Mouse (Mus musculus) limb, embryonic 15.5 days (tissue): ENCODE measurements around the gene Cfap97. TPM values are rescaled to one million over a fixed set of nuclear protein-coding genes. Genes with fewer than 3 reads are reported as not detected.

Experiments
- ATAC-seq: fragments of 200-750 bp; cut with Nextera tagmentation; 2 replicates; pipeline ENCODE4 v1.8.0; 2017; ENCODE audit warnings: low read depth, moderate TSS enrichment; ENCODE audit not compliant: insufficient number of reproducible peaks, low FRiP score, low TSS enrichment
- H3K27ac ChIP-seq: fragments of 300-500 bp; sonication (generic); 2 replicates; pipeline ENCODE4 v1.5.1; 2015; ENCODE audit warnings: moderate library complexity, mild to moderate bottlenecking, inconsistent platforms
- H3K27me3 ChIP-seq: fragments of 300-500 bp; sonication (generic); 2 replicates; pipeline ENCODE4 v1.6.1; 2015; ENCODE audit warnings: inconsistent platforms
- H3K36me3 ChIP-seq: fragments of 300-500 bp; sonication (generic); 2 replicates; pipeline ENCODE4 v1.6.1; 2015; ENCODE audit warnings: inconsistent platforms
- H3K4me1 ChIP-seq: fragments of 300-500 bp; sonication (generic); 2 replicates; pipeline ENCODE4 v1.6.1; 2015; ENCODE audit warnings: inconsistent platforms
- H3K4me2 ChIP-seq: fragments of 300-500 bp; sonication (generic); 2 replicates; pipeline ENCODE4 v1.6.1; 2015; ENCODE audit warnings: mild to moderate bottlenecking, inconsistent platforms
- H3K4me3 ChIP-seq: fragments of 300-500 bp; sonication (generic); 2 replicates; pipeline ENCODE4 v1.5.1; 2015; ENCODE audit warnings: mild to moderate bottlenecking, inconsistent platforms
- H3K9ac ChIP-seq: fragments of 300-500 bp; sonication (generic); 2 replicates; pipeline ENCODE4 v1.6.1; 2015; ENCODE audit warnings: inconsistent platforms
- H3K9me3 ChIP-seq: fragments of 300-500 bp; sonication (generic); 2 replicates; pipeline ENCODE4 v1.6.1; 2016; ENCODE audit warnings: inconsistent platforms
- WGBS: fragments of 180-500 bp; shearing (Covaris S2); methylation state at CpG from one replicate; pipeline ENCODE4 v1.1.7; 2015; 5-methylcytosine and 5-hydroxymethylcytosine counted together
- microRNA-seq: library from miRNA; unstranded; fragments of <30 nt; microRNA quantifications from one replicate; pipeline ENCODE4, GENCODE M21; 2016
- polyA plus RNA-seq: library from polyadenylated mRNA; unstranded; fragments of >200 nt; fragmentation: Nextera tagmentation; extraction: Ambion mirVana; gene quantifications from 2 replicates; pipeline ENCODE4 v1.2.1, GENCODE M21; 2015

Gene Cfap97
- polyA plus RNA-seq, 1 experiment from 2014 or later = 27.4 TPM

DNA sequence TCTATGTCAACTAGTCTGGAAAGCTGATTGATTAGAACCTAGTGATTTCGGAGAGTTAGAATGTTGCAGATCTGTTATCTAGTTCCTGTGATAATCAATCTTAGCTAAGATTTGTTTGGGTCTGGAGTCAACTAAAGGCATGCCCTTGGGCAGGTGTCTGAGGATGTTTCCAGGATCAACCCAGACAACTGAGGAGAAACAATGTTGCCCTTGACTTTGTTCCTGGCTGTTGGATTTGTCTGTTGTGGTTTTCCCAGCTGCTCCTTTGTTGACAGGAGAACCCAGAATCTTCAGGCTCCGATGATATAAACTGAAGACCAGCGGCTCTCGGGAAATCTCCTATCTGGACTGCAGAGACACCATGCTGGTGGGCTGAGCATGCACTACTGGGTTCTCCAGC is 83.2 kb downstream of the Cfap97 start:
- Histone ChIP-seq H3K27ac (no peak overlapping the region), H3K4me2 (no peak overlapping the region), H3K4me3 (no peak overlapping the region), H3K4me1 (peaks cover 3% of the 10 kb centered on the region; the same call in 1 of the 2 replicates), H3K36me3 (no peaks in the 10 kb centered on the region), H3K27me3 (no peaks in the 10 kb centered on the region), H3K9ac (no peak overlapping the region), H3K9me3 (no peaks in the 10 kb centered on the region)
- ATAC-seq = no peak
- 84% methylated on average over 4 of the region's 4 CpGs for WGBS

- Histone ChIP-seq H3K27ac (no peak overlapping the region), H3K4me1 (peaks cover 3% of the 10 kb centered on the region; the same call in 1 of the 2 replicates), H3K27me3 (no peaks in the 10 kb centered on the region; the same call in 1 of the 2 replicates), H3K4me2 (no peak overlapping the region), H3K4me3 (no peak overlapping the region), H3K9me3 (no peaks in the 10 kb centered on the region), H3K9ac (no peak overlapping the region), H3K36me3 (no peaks in the 10 kb centered on the region)
- 32% methylated on average over 7 of the region's 7 CpGs for WGBS
- no peak for ATAC-seq
These were observed 85.1 kb downstream of the Cfap97 start for GRCm38 (mm10) chr8:46236441-46237223.

DNA sequence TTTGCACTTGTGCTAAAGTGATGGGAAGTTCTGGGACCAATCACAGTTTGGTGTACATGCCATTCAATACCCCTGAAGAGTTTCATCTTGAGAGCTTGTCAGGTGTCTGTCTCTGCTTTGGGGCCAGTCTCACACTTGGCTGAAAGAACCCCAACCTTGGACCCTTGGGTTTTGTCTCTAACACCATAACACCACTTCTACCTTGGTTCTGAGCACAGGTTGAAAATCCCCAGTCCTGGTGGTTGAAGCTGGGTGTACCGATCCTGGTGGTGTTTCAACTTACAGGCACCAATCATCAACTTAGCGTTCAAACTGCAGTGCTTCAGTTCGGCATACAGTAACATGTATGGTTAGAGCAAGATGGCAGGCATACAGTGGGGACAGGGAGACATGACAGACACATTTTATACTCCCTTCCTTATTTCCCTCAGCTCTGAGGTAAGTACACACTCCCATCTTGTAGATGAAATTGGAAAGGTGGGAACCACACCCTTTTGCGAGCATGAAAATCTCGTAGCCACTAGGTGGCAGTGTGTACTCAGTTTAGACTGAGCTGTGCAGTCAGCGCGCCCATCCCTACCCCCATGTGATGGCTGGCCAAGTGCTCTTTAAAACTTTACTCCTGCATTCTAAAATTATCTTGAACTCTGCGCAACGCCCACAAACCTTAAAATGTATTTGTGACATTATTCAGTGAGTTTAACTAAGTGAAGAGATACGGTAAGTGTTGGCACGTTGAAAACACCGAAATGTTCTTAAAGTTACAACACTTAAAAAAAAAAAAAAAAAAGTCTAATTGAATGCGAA is 90.2 kb downstream of the Cfap97 start:
- 31% methylated on average over 13 of the region's 13 CpGs for WGBS
- no peaks in the 10 kb centered on the region for H3K9me3 ChIP-seq
- peaks cover 3% of the 10 kb centered on the region; the same call in 1 of the 2 replicates for H3K4me1 ChIP-seq
- H3K9ac ChIP-seq = no peak overlapping the region
- no peaks in the 10 kb centered on the region; the same call in 1 of the 2 replicates for H3K27me3 ChIP-seq
- no peak overlapping the region for H3K4me3 ChIP-seq
- H3K4me2 ChIP-seq = no peak overlapping the region
- no peak overlapping the region for H3K27ac ChIP-seq
- no peaks in the 10 kb centered on the region for H3K36me3 ChIP-seq
- no peak for ATAC-seq

DNA sequence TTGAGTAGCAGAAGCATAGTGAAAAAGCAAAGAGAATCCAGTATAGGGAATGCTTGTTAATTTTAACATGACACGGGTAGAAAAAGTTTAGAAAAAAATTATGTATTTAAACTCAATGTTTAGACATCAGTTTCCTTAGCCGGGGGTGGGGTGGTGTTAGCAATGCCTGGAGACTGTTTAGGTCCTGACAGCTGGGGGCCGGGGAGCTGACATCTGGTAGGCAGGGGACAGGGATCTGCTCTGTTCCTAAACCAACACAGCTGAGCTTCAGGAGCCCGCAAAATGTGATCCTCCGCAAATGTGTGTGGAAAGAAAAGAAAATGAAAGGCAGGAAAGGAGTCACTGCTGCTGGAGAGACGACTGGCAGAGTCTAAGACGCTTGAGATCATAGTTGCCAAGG is 91.4 kb downstream of the Cfap97 start:
- Histone ChIP-seq H3K4me2 (no peak overlapping the region), H3K36me3 (no peaks in the 10 kb centered on the region), H3K9me3 (no peaks in the 10 kb centered on the region), H3K27me3 (no peaks in the 10 kb centered on the region; the same call in 1 of the 2 replicates), H3K4me1 (0 out of 2 replicates have a peak, but pooled peaks cover 2% of the 10 kb centered on the region), H3K27ac (no peak overlapping the region), H3K9ac (no peak overlapping the region), H3K4me3 (no peak overlapping the region)
- 32% methylated on average over 7 of the region's 7 CpGs for WGBS
- no peak for ATAC-seq

Small RNA genes lying within 50 kb of the gene (microRNA-seq; reads per million reads assigned to microRNA genes)
- gene Gm23812 = not detected

Other genes starting within 250 kb of the Cfap97 start
- 0.05 TPM in 1 of 2 replicates, not detected in the other for gene Ccdc110, start 217.2 kb upstream of the Cfap97 start, polyA plus RNA-seq
- 3.2 and 3.6 TPM in 2 replicates for gene 1700029J07Rik, start 176.5 kb upstream of the Cfap97 start, polyA plus RNA-seq
- 86.4 and 96.8 TPM in 2 replicates for gene Ufsp2, start 176.2 kb upstream of the Cfap97 start, polyA plus RNA-seq
- 0.33 and 0.57 TPM in 2 replicates for gene Lrp2bp, start 152.5 kb upstream of the Cfap97 start, polyA plus RNA-seq
- 31.2 TPM in 2 replicates for gene Ankrd37, start 146.1 kb upstream of the Cfap97 start, polyA plus RNA-seq
- gene Snx25, start 388 bp downstream of the Cfap97 start, polyA plus RNA-seq = 5.4 and 6.1 TPM in 2 replicates
- gene Slc25a4, start 59.5 kb downstream of the Cfap97 start, polyA plus RNA-seq = 460 and 537 TPM in 2 replicates
- not detected in 2 replicates for gene Helt, start 142.9 kb downstream of the Cfap97 start, polyA plus RNA-seq